Mouse (Mus musculus) layer of hippocampus, adult 6 months (tissue): ENCODE data around the gene Defb20. TPM values are rescaled to one million over a fixed set of nuclear protein-coding genes. Genes with fewer than 3 reads are reported as not detected.

Source experiments
- long read RNA-seq, 2 experiments: library from polyadenylated mRNA; unstranded; transcript quantifications; one replicate each; pipeline ENCODE4 v2.0.0; 2019 to 2020
- polyA plus RNA-seq: library from polyadenylated mRNA; unstranded; fragments of <200 nt; fragmentation: Nextera tagmentation; gene quantifications from 2 replicates; pipeline ENCODE4 v1.2.3, GENCODE M21; 2021

Gene Defb20
- polyA plus RNA-seq, result not detected in 2 replicates
- long read RNA-seq, experiment 1, result 0 reads
- long read RNA-seq, experiment 2, result 0 reads

GRCm38 (mm10) chr2:152476763-152477162 lies at the start of gene Defb20:
Defb20 (plus strand) TSS chr2:152477063.

GRCm38 (mm10) chr2:152464570-152465150 lies 12.2 kb upstream of the Defb20 start, which contains the start of gene Defb23:
Defb23 (minus strand) TSS chr2:152464620.

GRCm38 (mm10) chr2:152490038-152490437 lies 13.2 kb downstream of the Defb20 start, which contains the start of gene Defb22:
Defb22 (minus strand) TSS chr2:152490138.

DNA sequence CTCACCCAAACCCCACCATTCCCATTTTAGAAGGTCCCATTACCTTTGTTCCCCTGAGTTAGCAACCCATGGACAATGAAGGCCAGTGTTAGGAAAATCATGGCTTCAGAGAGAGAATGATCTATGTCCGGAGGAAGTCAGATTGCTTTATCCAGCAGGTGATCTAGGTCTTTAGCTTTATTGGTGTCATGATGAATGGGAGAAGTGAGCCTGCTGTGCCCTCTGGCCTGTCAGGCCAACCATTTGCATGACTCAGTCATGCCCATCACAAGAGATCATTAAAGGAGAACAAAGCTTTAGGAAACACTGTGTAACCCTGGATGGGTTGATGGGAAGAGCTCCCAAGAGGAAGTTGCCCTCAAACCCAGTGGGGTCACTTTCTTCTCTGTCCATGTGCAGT lies 34.7 kb downstream of the Defb20 start, which contains the start of gene Defb26:
Gene Defb26, minus strand, starts transcription at position 101 of the 400 bp plus-strand sequence.

GRCm38 (mm10) chr2:152517981-152518380 lies 41.1 kb downstream of the Defb20 start, which contains the start of gene Defb28:
Defb28 (plus strand) TSS chr2:152518255.

Other genes starting within 250 kb of the Defb20 start
- gene Tbc1d20, start 183.2 kb upstream of the Defb20 start, polyA plus RNA-seq, result 17.2 and 19.5 TPM in 2 replicates
- gene Rbck1, start 144.4 kb upstream of the Defb20 start, polyA plus RNA-seq, result 87.6 and 106 TPM in 2 replicates
- 0.48 and 0.50 TPM in 2 replicates for gene Trib3, start 133.0 kb upstream of the Defb20 start, polyA plus RNA-seq
- 100 and 142 TPM in 2 replicates for gene Nrsn2, start 100.4 kb upstream of the Defb20 start, polyA plus RNA-seq
- 0.72 and 1.0 TPM in 2 replicates for gene Sox12, start 79.0 kb upstream of the Defb20 start, polyA plus RNA-seq
- gene Zcchc3, start 62.0 kb upstream of the Defb20 start, polyA plus RNA-seq, result 7.0 and 8.2 TPM in 2 replicates
- gene 6820408C15Rik, start 61.5 kb upstream of the Defb20 start, polyA plus RNA-seq, result 3.3 and 5.2 TPM in 2 replicates
- gene Defb23, start 12.4 kb upstream of the Defb20 start, polyA plus RNA-seq, result not detected in 2 replicates
- not detected in 2 replicates for gene Defb22, start 13.1 kb downstream of the Defb20 start, polyA plus RNA-seq
- not detected in 2 replicates for gene Defb26, start 34.6 kb downstream of the Defb20 start, polyA plus RNA-seq
- gene Defb28, start 41.2 kb downstream of the Defb20 start, polyA plus RNA-seq, result not detected in 2 replicates
- not detected in 2 replicates for gene Defb29, start 63.0 kb downstream of the Defb20 start, polyA plus RNA-seq
- not detected in 2 replicates for gene Gm17416, start 92.3 kb downstream of the Defb20 start, polyA plus RNA-seq
- gene Defb21, start 95.7 kb downstream of the Defb20 start, polyA plus RNA-seq, result not detected in 2 replicates
- gene Defb19, start 103.2 kb downstream of the Defb20 start, polyA plus RNA-seq, result not detected in 2 replicates
- not detected in 2 replicates for gene Defb45, start 122.3 kb downstream of the Defb20 start, polyA plus RNA-seq
- gene Defb36, start 127.3 kb downstream of the Defb20 start, polyA plus RNA-seq, result not detected in 2 replicates
- gene Defb25, start 146.0 kb downstream of the Defb20 start, polyA plus RNA-seq, result 1.4 TPM in 1 of 2 replicates, not detected in the other
- gene Rem1, start 149.9 kb downstream of the Defb20 start, polyA plus RNA-seq, result 0.35 and 0.44 TPM in 2 replicates
- 74.3 and 79.3 TPM in 2 replicates for gene H13, start 192.4 kb downstream of the Defb20 start, polyA plus RNA-seq
- 21.8 and 22.0 TPM in 2 replicates for gene Mcts2, start 210.0 kb downstream of the Defb20 start, polyA plus RNA-seq